Mouse (Mus musculus) CH12.LX (cell line): ENCODE data around the gene Defb28. TPM values are rescaled to one million over a fixed set of nuclear protein-coding genes. Genes with fewer than 3 reads are reported as not detected.

Experiments used
- DNase-seq: peaks from one replicate; pipeline ENCODE4 v3.0.0-alpha.2; 2013; ENCODE audit errors: extremely low read depth
- H3K27ac ChIP-seq: 2 replicates; pipeline ENCODE4 v1.5.1; 2012; ENCODE audit warnings: low read depth, mild to moderate bottlenecking, control low read depth, moderate library complexity; ENCODE audit not compliant: insufficient read depth
- H3K27me3 ChIP-seq: replicated peaks from 2 replicates; pipeline ENCODE3; 2012; ENCODE audit warnings: inconsistent platforms
- H3K36me3 ChIP-seq, 2 experiments: replicated peaks in 1 of 2; 2 replicates each; pipeline versions ENCODE3 to v1.6.1; 2012; ENCODE audit warnings: inconsistent platforms in 1 of 2, low read length in 1 of 2, mild to moderate bottlenecking in 1 of 2, mixed read lengths in 1 of 2, moderate library complexity in 1 of 2; ENCODE audit not compliant: control insufficient read depth in 1 of 2, insufficient read depth in 1 of 2
- H3K4me1 ChIP-seq, 2 experiments: 2 replicates each; pipeline ENCODE4 v1.6.1; 2012; ENCODE audit warnings: inconsistent platforms in 1 of 2, moderate library complexity in 1 of 2; ENCODE audit not compliant: insufficient read depth in 2 of 2, control insufficient read depth in 1 of 2
- H3K4me2 ChIP-seq: 2 replicates; pipeline ENCODE4 v1.6.1; 2012; ENCODE audit warnings: low read depth, mild to moderate bottlenecking, control low read depth; ENCODE audit not compliant: poor library complexity, insufficient read depth, severe bottlenecking
- H3K4me3 ChIP-seq, 3 experiments: fragments of 150-350 bp in 1 of 3; sonication (generic) in 1 of 3; replicated peaks in 1 of 3; 2 replicates each; pipeline versions ENCODE3 to v1.5.1; 2011 to 2012; ENCODE audit warnings: low read depth in 2 of 3, low read length in 2 of 3, mild to moderate bottlenecking in 2 of 3, moderate library complexity in 2 of 3, control low read depth in 1 of 3, improper control_type of control experiment in 1 of 3, inconsistent platforms in 1 of 3, mixed read lengths in 1 of 3; ENCODE audit not compliant: poor library complexity in 1 of 3
- H3K79me2 ChIP-seq: replicated peaks from 2 replicates; pipeline ENCODE4 v1.6.1; 2012; ENCODE audit warnings: mild to moderate bottlenecking, moderate library complexity; ENCODE audit not compliant: control insufficient read depth, poor library complexity, insufficient read depth, severe bottlenecking; ENCODE audit errors: extremely low read depth
- H3K9ac ChIP-seq: 2 replicates; pipeline ENCODE4 v1.6.1; 2012; ENCODE audit warnings: low read depth, mild to moderate bottlenecking, control low read depth, moderate library complexity; ENCODE audit not compliant: insufficient read depth
- H3K9me3 ChIP-seq: replicated peaks from 2 replicates; pipeline ENCODE3; 2012; ENCODE audit warnings: low read length, inconsistent platforms, mixed read lengths
- BHLHE40 ChIP-seq: IDR thresholded peaks from 2 replicates; pipeline ENCODE4 v1.6.1; 2011; ENCODE audit warnings: mild to moderate bottlenecking, low read depth, low read length, improper control_type of control experiment
- CHD1 ChIP-seq: IDR thresholded peaks from 2 replicates; pipeline ENCODE4 v1.6.1; 2012; ENCODE audit warnings: low read depth, low read length, improper control_type of control experiment, inconsistent platforms
- CTCF ChIP-seq, 2 experiments: IDR thresholded peaks in 1 of 2; conservative IDR thresholded peaks in 1 of 2; 2 replicates each; pipeline ENCODE4 v1.5.1; 2011 to 2012; ENCODE audit warnings: low read depth in 2 of 2, low read length in 2 of 2, improper control_type of control experiment in 1 of 2, inconsistent platforms in 1 of 2, mild to moderate bottlenecking in 1 of 2, moderate library complexity in 1 of 2
- EP300 ChIP-seq: IDR thresholded peaks from 2 replicates; pipeline ENCODE4 v1.6.1; 2011; ENCODE audit warnings: low read length, improper control_type of control experiment
- ETS1 ChIP-seq: conservative IDR thresholded peaks from 2 replicates; pipeline ENCODE4 v1.6.1; 2012; ENCODE audit warnings: low read depth, mild to moderate bottlenecking, inconsistent platforms, low read length, improper control_type of control experiment, moderate library complexity
- HCFC1 ChIP-seq: IDR thresholded peaks from 2 replicates; pipeline ENCODE4 v1.6.1; 2012; ENCODE audit warnings: low read depth, mild to moderate bottlenecking, inconsistent platforms, low read length, improper control_type of control experiment
- IRF4 ChIP-seq: IDR thresholded peaks from 2 replicates; pipeline ENCODE4 v1.6.1; 2014; ENCODE audit warnings: low read depth, mild to moderate bottlenecking, inconsistent platforms, low read length, improper control_type of control experiment
- JUN ChIP-seq: IDR thresholded peaks from 2 replicates; pipeline ENCODE4 v1.6.1; 2011; ENCODE audit warnings: low read depth, mild to moderate bottlenecking, low read length, improper control_type of control experiment, moderate library complexity; ENCODE audit not compliant: insufficient read depth
- MAFK ChIP-seq: IDR thresholded peaks from 2 replicates; pipeline ENCODE4 v1.6.1; 2011; ENCODE audit warnings: low read length, improper control_type of control experiment; ENCODE audit not compliant: insufficient replicate concordance
- MAX ChIP-seq: IDR thresholded peaks from 2 replicates; pipeline ENCODE4 v1.6.1; 2011; ENCODE audit warnings: low read length, improper control_type of control experiment
- MEF2A ChIP-seq: IDR thresholded peaks from 2 replicates; pipeline ENCODE4 v1.6.1; 2014; ENCODE audit warnings: low read depth, mild to moderate bottlenecking, inconsistent platforms, low read length, improper control_type of control experiment, borderline replicate concordance
- NELFE ChIP-seq: IDR thresholded peaks from 2 replicates; pipeline ENCODE4 v1.6.1; 2011; ENCODE audit warnings: low read depth, low read length, improper control_type of control experiment
- NRF1 ChIP-seq: IDR thresholded peaks from 2 replicates; pipeline ENCODE4 v1.6.1; 2014; ENCODE audit warnings: low read depth, mild to moderate bottlenecking, inconsistent platforms, low read length, improper control_type of control experiment, moderate library complexity
- POLR2A ChIP-seq: IDR thresholded peaks from 2 replicates; pipeline ENCODE4 v1.6.1; 2011; ENCODE audit warnings: low read depth, mild to moderate bottlenecking, improper control_type of control experiment, low read length
- RAD21 ChIP-seq: IDR thresholded peaks from 2 replicates; pipeline ENCODE4 v1.6.1; 2011; ENCODE audit warnings: low read depth, mild to moderate bottlenecking, low read length, improper control_type of control experiment, moderate library complexity
- SMC3 ChIP-seq: IDR thresholded peaks from 2 replicates; pipeline ENCODE4 v1.6.1; 2011; ENCODE audit warnings: low read depth, low read length, improper control_type of control experiment
- TBP ChIP-seq: conservative IDR thresholded peaks from 2 replicates; pipeline ENCODE4 v1.6.1; 2011; ENCODE audit warnings: low read depth, low read length, improper control_type of control experiment
- USF1 ChIP-seq: IDR thresholded peaks from 2 replicates; pipeline ENCODE4 v1.6.1; 2014; ENCODE audit warnings: low read depth, mild to moderate bottlenecking, inconsistent platforms, low read length, improper control_type of control experiment
- USF2 ChIP-seq: conservative IDR thresholded peaks from 2 replicates; pipeline ENCODE4 v1.6.1; 2011; ENCODE audit warnings: low read depth, low read length, improper control_type of control experiment
- ZC3H11A ChIP-seq: IDR thresholded peaks from 2 replicates; pipeline ENCODE4 v1.6.1; 2012; ENCODE audit warnings: low read depth, mild to moderate bottlenecking, inconsistent platforms, low read length, improper control_type of control experiment
- ZKSCAN1 ChIP-seq: IDR thresholded peaks from 2 replicates; pipeline ENCODE4 v1.6.1; 2012; ENCODE audit warnings: low read depth, inconsistent platforms, low read length, improper control_type of control experiment, borderline replicate concordance
- ZMIZ1 ChIP-seq: IDR thresholded peaks from 2 replicates; pipeline ENCODE4 v1.6.1; 2012; ENCODE audit warnings: low read depth, mild to moderate bottlenecking, inconsistent platforms, low read length, improper control_type of control experiment
- ZNF384 ChIP-seq: IDR thresholded peaks from 2 replicates; pipeline ENCODE4 v1.6.1; 2012; ENCODE audit warnings: low read depth, low read length, improper control_type of control experiment, inconsistent platforms
- dilution Hi-C: fragments of 300-500 bp; cut with MboI; formaldehyde crosslinking; loops from 2 replicates; pipeline ENCODE4 v1.14.3; 2020; ENCODE audit warnings: low sequenced_read_pairs; ENCODE audit not compliant: extremely low pct_unique_long_range_greater_than_20kb, extremely low pct_ligation_motif_present
- in situ Hi-C: fragments of 300-500 bp; cut with MboI; formaldehyde crosslinking; loops from 3 replicates; pipeline ENCODE4 v1.14.3; 2019; ENCODE audit warnings: low sequenced_read_pairs, low pct_ligation_motif_present, low pct_unique_long_range_greater_than_20kb, mixed read lengths
- polyA plus RNA-seq: library from polyadenylated mRNA; unstranded; fragments of >175 nt; gene quantifications from 2 replicates; pipeline ENCODE4 v1.2.1, GENCODE M21; 2012; ENCODE audit warnings: low read depth; ENCODE audit not compliant: insufficient read length
- total RNA-seq, 2 experiments: library from RNA; depleted of rRNA; stranded (reverse); fragments of 300-350 nt in 1 of 2; fragments of >200 nt in 1 of 2; gene quantifications; 2 replicates each; pipeline ENCODE4 v1.2.3; 2012 to 2014

Gene Defb28
- total and polyA plus RNA-seq, 3 experiments: not detected

DNA sequence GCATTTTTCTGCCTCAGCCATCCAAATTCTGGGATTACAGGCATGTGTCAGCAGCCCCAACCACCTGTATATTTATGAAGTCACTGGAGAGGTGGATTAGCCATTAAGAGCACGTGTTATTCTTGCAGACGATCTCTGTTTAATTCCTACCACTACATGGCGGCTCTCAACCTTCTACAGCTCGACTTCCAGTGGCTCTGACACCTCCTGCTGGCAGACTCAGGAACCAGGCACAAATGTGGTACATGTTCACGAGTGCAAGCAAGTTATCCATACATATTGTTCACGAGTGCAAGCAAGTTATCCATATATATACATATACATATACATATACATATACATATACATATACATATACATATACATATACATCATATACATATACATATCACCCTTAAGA, 24.9 kb upstream of the Defb28 start:
- peaks cover 20% of the 10 kb centered on the region for H3K27me3 ChIP-seq
- no peak overlapping the region for H3K4me3 ChIP-seq
- no peak overlapping the region for H3K27ac ChIP-seq
- dilution Hi-C loops: no loop called here
- DNase-seq: no peak
- no peak for TF ChIP-seq ETS1
- peak; percentile 48 for TF ChIP-seq SMC3
- TF ChIP-seq RAD21: peak; percentile 21
- TF ChIP-seq CTCF (conservative IDR thresholded peaks at IDR 0.05 in 1 of 2, IDR thresholded peaks at IDR 0.05 in 1 of 2; ENCODE audit: low read depth in 2 of 2, low read length in 2 of 2): peak in 1 of 2 experiments; percentile 56; a peak in 2 of 4 replicates
- no peaks in the 10 kb centered on the region for H3K36me3 ChIP-seq
- H3K79me2 ChIP-seq: no peaks in the 10 kb centered on the region
- H3K4me2 ChIP-seq: no peak overlapping the region
- H3K9me3 ChIP-seq: no peaks in the 10 kb centered on the region
- H3K4me1 ChIP-seq: no peaks in the 10 kb centered on the region
- H3K9ac ChIP-seq: no peak overlapping the region
- in situ Hi-C loops: no loop called here

DNA sequence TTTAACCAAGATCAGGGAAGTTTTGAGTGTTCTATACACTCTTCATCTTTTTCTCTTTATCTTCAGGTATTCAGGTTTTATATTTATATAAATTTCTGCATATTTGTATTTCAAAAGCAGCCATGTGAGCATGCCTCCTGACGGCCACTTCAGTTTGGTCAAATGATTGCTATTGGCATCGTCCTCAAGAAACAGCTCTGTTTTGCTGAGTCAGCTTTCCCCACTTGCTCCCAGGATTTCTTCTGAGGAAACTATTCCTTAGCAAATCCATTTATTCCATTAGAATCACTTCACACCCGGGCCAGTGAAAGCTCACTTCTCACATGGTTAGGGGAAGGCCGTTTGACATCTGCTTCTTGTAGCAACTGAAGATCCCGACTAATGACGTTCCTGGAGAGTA, 20.0 kb upstream of the Defb28 start:
- in situ Hi-C loops: no loop called here
- H3K36me3 ChIP-seq: no peaks in the 10 kb centered on the region
- H3K4me2 ChIP-seq: no peak overlapping the region
- no peak overlapping the region for H3K9ac ChIP-seq
- no peaks in the 10 kb centered on the region for H3K4me1 ChIP-seq
- peaks cover 2% of the 10 kb centered on the region for H3K9me3 ChIP-seq
- H3K4me3 ChIP-seq: no peak overlapping the region
- H3K79me2 ChIP-seq: no peaks in the 10 kb centered on the region
- TF ChIP-seq POLR2A: no peak
- TF ChIP-seq MAFK: peak; percentile 83
- TF ChIP-seq, all 38 proteins: peak for 1
- Histone ChIP-seq H3K27me3 (peaks cover 8% of the 10 kb centered on the region), H3K27ac (no peak overlapping the region)
- dilution Hi-C loops: no loop called here
- DNase-seq: no peak

DNA sequence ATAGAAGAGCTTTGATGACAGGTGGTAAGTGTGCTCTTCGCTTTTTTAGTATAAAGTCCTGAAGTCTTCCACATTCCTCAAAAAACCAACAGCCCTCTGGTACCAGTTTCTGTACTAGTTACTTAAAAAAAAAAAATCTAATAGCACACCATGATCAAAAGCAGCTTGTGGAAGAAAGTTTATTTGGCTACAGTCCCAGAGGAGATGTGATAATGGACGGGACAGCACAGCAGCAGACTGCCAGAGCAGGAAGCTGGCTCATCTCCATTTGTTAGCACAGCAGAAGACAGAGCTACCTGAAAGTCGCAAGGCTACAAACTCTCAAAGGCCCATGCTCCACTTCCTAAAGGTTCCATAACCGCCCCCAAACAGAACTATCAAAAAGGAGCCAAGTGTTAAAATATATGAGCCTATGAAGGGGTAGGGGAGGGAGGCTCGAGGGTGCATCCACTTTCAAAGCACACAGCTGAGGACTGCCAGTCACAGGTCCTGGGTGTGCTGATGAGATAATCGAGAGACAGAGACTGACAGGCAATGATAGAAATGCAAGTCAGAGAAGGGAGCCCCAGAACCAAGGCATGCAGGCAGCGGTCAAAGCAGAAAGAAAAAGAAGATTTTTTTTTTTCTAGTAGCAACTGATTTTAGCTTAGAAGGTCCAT, 17.7 kb upstream of the Defb28 start:
- TF ChIP-seq NELFE: no peak
- TF ChIP-seq NRF1: no peak
- TF ChIP-seq MEF2A: no peak
- no peak for TF ChIP-seq SMC3
- TF ChIP-seq EP300: no peak
- TF ChIP-seq USF1: no peak
- TF ChIP-seq USF2: no peak
- TF ChIP-seq CTCF (conservative IDR thresholded peaks at IDR 0.05 in 1 of 2, IDR thresholded peaks at IDR 0.05 in 1 of 2; ENCODE audit: low read depth in 2 of 2, low read length in 2 of 2): no peak
- no peak for TF ChIP-seq ZKSCAN1
- no peak for TF ChIP-seq TBP
- no peak for TF ChIP-seq MAX
- no peak for TF ChIP-seq BHLHE40
- TF ChIP-seq JUN: no peak
- TF ChIP-seq CHD1: no peak
- TF ChIP-seq ZNF384: no peak
- TF ChIP-seq ZC3H11A: no peak
- no peak for TF ChIP-seq HCFC1
- no peak for TF ChIP-seq IRF4
- TF ChIP-seq ZMIZ1: no peak
- TF ChIP-seq MAFK: no peak
- Histone ChIP-seq H3K9me3 (peaks cover 2% of the 10 kb centered on the region), H3K27ac (no peak overlapping the region), H3K4me3 (no peak overlapping the region), H3K4me2 (no peak overlapping the region), H3K4me1 (no peaks in the 10 kb centered on the region), H3K9ac (no peak overlapping the region), H3K36me3 (no peaks in the 10 kb centered on the region), H3K27me3 (peaks cover 8% of the 10 kb centered on the region), H3K79me2 (no peaks in the 10 kb centered on the region)
- dilution Hi-C loops (no loop called here), in situ Hi-C loops (no loop called here)
- DNase-seq: no peak
